In genomic region chr6:87993790-87994571, GRCm38 (mm10) we compare ENCODE assay signal across 9 mouse cellular contexts. TPM values are rescaled to one million over a fixed set of nuclear protein-coding genes. Genes with fewer than 3 reads are reported as not detected.
A peak's percentile ranks its signal among the peaks of the same experiment; 100 is the strongest.
DNase-seq lines count a peak whose midpoint lies in the region; ATAC-seq and TF ChIP-seq lines count a peak whose summit lies in the region.
"Had no signal": no experiment of that assay in that cellular context is flagged by ENCODE, and none has a peak within 500 bp of the region (broad histone marks: within the 10 kb centered on the region; RNA-seq: fewer than 3 reads in every experiment).

No protein-coding gene starts in this region.

- no peak overlapping the region for H3K9ac ChIP-seq in ES-Bruce4 (ENCODE audit: low read depth, poor library complexity, severe bottlenecking)
- H3K9ac ChIP-seq in embryonic facial prominence, embryonic 13.5 days = peak overlapping the region; percentile 60
- H3K9ac ChIP-seq in intestine, embryonic 16.5 days (ENCODE audit: low read depth, low read length) = peak overlapping the region; percentile 52
- peak overlapping the region; percentile 38; the same call in 1 of the 2 replicates for H3K9ac ChIP-seq in liver, embryonic 13.5 days

- TF ChIP-seq CTCF in ES-Bruce4 (IDR thresholded peaks at IDR 0.05; ENCODE audit: low read depth, low read length) = no peak

- peak overlapping the region; percentile 53 for H3K4me3 ChIP-seq in erythroblast, embryonic 14.5 days (replicated peaks)
- peak overlapping the region; percentile 35 for H3K4me3 ChIP-seq in ES-Bruce4 (ENCODE audit: low read depth, low read length)
- H3K4me3 ChIP-seq in embryonic facial prominence, embryonic 13.5 days = peak overlapping the region; percentile 38
- H3K4me3 ChIP-seq in intestine, embryonic 16.5 days (ENCODE audit: low read length) = peak overlapping the region; percentile 37
- H3K4me3 ChIP-seq in liver, embryonic 13.5 days (replicated peaks) = peak overlapping the region; percentile 47

- DNase-seq in liver, embryonic 13.5 days = no peak
- peak; percentile 76 for DNase-seq in right cerebral cortex, adult 18-20 months
- no peak for DNase-seq in cerebellum, postnatal 36 days

- H3K27me3 ChIP-seq in erythroblast, embryonic 14.5 days (ENCODE audit: control insufficient read depth) = no peaks in the 10 kb centered on the region
- H3K27me3 ChIP-seq in ES-Bruce4 (ENCODE audit: control insufficient read depth, insufficient read depth, low read length, poor library complexity, severe bottlenecking) = no peaks in the 10 kb centered on the region
- H3K27me3 ChIP-seq in embryonic facial prominence, embryonic 13.5 days = no peaks in the 10 kb centered on the region
- H3K27me3 ChIP-seq in intestine, embryonic 16.5 days (replicated peaks; ENCODE audit: control insufficient read depth, insufficient read depth, low read length) = no peaks in the 10 kb centered on the region
- 0 out of 2 replicates have a peak, but pooled peaks cover 3% of the 10 kb centered on the region for H3K27me3 ChIP-seq in liver, embryonic 13.5 days
- H3K27me3 ChIP-seq: CH12.LX had no signal

- no peak for TF ChIP-seq POLR2A in ES-Bruce4 (IDR thresholded peaks at IDR 0.05; ENCODE audit: insufficient read depth, low read length)

- H3K27ac ChIP-seq in ES-Bruce4 (ENCODE audit: insufficient read depth, low read length) = peak overlapping the region; percentile 33
- peak overlapping the region; percentile 65 for H3K27ac ChIP-seq in embryonic facial prominence, embryonic 13.5 days
- H3K27ac ChIP-seq in intestine, embryonic 16.5 days (ENCODE audit: low read length) = peak overlapping the region; percentile 19; the same call in 1 of the 2 replicates
- H3K27ac ChIP-seq in liver, embryonic 13.5 days = peak overlapping the region; percentile 70

- H3K4me1 ChIP-seq in erythroblast, embryonic 14.5 days (ENCODE audit: control insufficient read depth) = peaks cover 16% of the 10 kb centered on the region
- H3K4me1 ChIP-seq in ES-Bruce4 (ENCODE audit: control insufficient read depth, insufficient read depth, low read length) = peaks cover 2% of the 10 kb centered on the region
- H3K4me1 ChIP-seq in embryonic facial prominence, embryonic 13.5 days = peaks cover 29% of the 10 kb centered on the region
- H3K4me1 ChIP-seq in intestine, embryonic 16.5 days (ENCODE audit: control insufficient read depth, insufficient read depth, low read length) = peaks cover 23% of the 10 kb centered on the region
- H3K4me1 ChIP-seq in liver, embryonic 13.5 days (replicated peaks) = peaks cover 50% of the 10 kb centered on the region

- no peak for ATAC-seq in erythroblast, adult 5-6 weeks (replicated peaks; ENCODE audit: low FRiP score, poor library complexity, severe bottlenecking)
- peak; percentile 73 for ATAC-seq in embryonic facial prominence, embryonic 13.5 days (ENCODE audit: insufficient number of reproducible peaks, insufficient read depth, low FRiP score, low TSS enrichment, low read depth)
- ATAC-seq in intestine, embryonic 16.5 days = peak; percentile 73
- peak; percentile 79 for ATAC-seq in liver, embryonic 13.5 days (ENCODE audit: low read depth)

- WGBS in embryonic facial prominence, embryonic 13.5 days = 5% methylated on average over 18 of the region's 18 CpGs
- WGBS in intestine, embryonic 16.5 days = 8% methylated on average over 18 of the region's 18 CpGs
- 17% methylated on average over 18 of the region's 18 CpGs for WGBS in liver, embryonic 13.5 days (ENCODE audit: insufficient replicate concordance)

- peak overlapping the region; percentile 56 for H3K4me2 ChIP-seq in embryonic facial prominence, embryonic 13.5 days
- H3K4me2 ChIP-seq in intestine, embryonic 16.5 days (ENCODE audit: low read depth, low read length) = peak overlapping the region; percentile 55
- peak overlapping the region; percentile 64 for H3K4me2 ChIP-seq in liver, embryonic 13.5 days

- peaks cover 13% of the 10 kb centered on the region for H3K36me3 ChIP-seq in erythroblast, embryonic 14.5 days (ENCODE audit: control insufficient read depth)
- no peaks in the 10 kb centered on the region for H3K36me3 ChIP-seq in ES-Bruce4 (ENCODE audit: control insufficient read depth, insufficient read depth, low read length, poor library complexity, severe bottlenecking)
- peaks cover 17% of the 10 kb centered on the region for H3K36me3 ChIP-seq in embryonic facial prominence, embryonic 13.5 days
- H3K36me3 ChIP-seq in intestine, embryonic 16.5 days (ENCODE audit: control insufficient read depth, insufficient read depth, low read length) = no peaks in the 10 kb centered on the region
- peaks cover 5% of the 10 kb centered on the region for H3K36me3 ChIP-seq in liver, embryonic 13.5 days

- H3K9me3 ChIP-seq in erythroblast, embryonic 14.5 days (ENCODE audit: control insufficient read depth, low read length) = no peaks in the 10 kb centered on the region
- no peaks in the 10 kb centered on the region for H3K9me3 ChIP-seq in ES-Bruce4 (replicated peaks; ENCODE audit: control insufficient read depth, insufficient read depth, low read length, poor library complexity, severe bottlenecking)
- no peaks in the 10 kb centered on the region for H3K9me3 ChIP-seq in embryonic facial prominence, embryonic 13.5 days
- H3K9me3 ChIP-seq in intestine, embryonic 16.5 days (ENCODE audit: control insufficient read depth, low read length) = no peaks in the 10 kb centered on the region
- no peaks in the 10 kb centered on the region for H3K9me3 ChIP-seq in liver, embryonic 13.5 days (replicated peaks)

- peak; percentile 20; the same call in 1 of the 2 replicates for TF ChIP-seq EP300 in ES-Bruce4 (IDR thresholded peaks at IDR 0.05; ENCODE audit: insufficient read depth, low read depth, low read length)

RNA-seq across cellular contexts. Expression of gene H1fx, which starts 12.5 kb away (rescaled TPM):
- polyA plus RNA-seq in erythroblast, embryonic 14.5 days (2012) = 0.44 and 0.46 TPM in 2 replicates
- not detected in 2 replicates for total RNA-seq in erythroblast, adult 5-6 weeks (2015; ENCODE audit: low replicate concordance)
- total RNA-seq in erythroblast, adult 5-6 weeks (2017; ENCODE audit: low replicate concordance) = not detected in 2 replicates
- polyA plus RNA-seq in ES-Bruce4 (2011; ENCODE audit: insufficient read depth, insufficient read length, low read depth, missing spikeins) = 39.0 and 47.3 TPM in 2 replicates
- 27.3 and 33.0 TPM in 2 replicates for polyA plus RNA-seq in embryonic facial prominence, embryonic 13.5 days (2015; fragmentation: Nextera tagmentation; extraction: Ambion mirVana)
- 2.4 and 4.1 TPM in 2 replicates for polyA plus RNA-seq in intestine, embryonic 16.5 days (2015; fragmentation: Nextera tagmentation; extraction: Ambion mirVana)
- polyA plus RNA-seq in liver, embryonic 13.5 days (2015; fragmentation: Nextera tagmentation; extraction: Ambion mirVana) = 1.8 and 2.5 TPM in 2 replicates

RNA-seq across cellular contexts. Expression of gene Rab7, which starts 51.1 kb away (rescaled TPM):
- 2.7 and 3.9 TPM in 2 replicates for polyA plus RNA-seq in erythroblast, embryonic 14.5 days (2012)
- total RNA-seq in erythroblast, adult 5-6 weeks (2015; ENCODE audit: low replicate concordance) = 76.7 and 111 TPM in 2 replicates
- total RNA-seq in erythroblast, adult 5-6 weeks (2017; ENCODE audit: low replicate concordance) = 29.4 and 36.0 TPM in 2 replicates
- 154 and 163 TPM in 2 replicates for polyA plus RNA-seq in ES-Bruce4 (2011; ENCODE audit: insufficient read depth, insufficient read length, low read depth, missing spikeins)
- 185 and 195 TPM in 2 replicates for polyA plus RNA-seq in embryonic facial prominence, embryonic 13.5 days (2015; fragmentation: Nextera tagmentation; extraction: Ambion mirVana)
- 286 and 289 TPM in 2 replicates for polyA plus RNA-seq in intestine, embryonic 16.5 days (2015; fragmentation: Nextera tagmentation; extraction: Ambion mirVana)
- polyA plus RNA-seq in liver, embryonic 13.5 days (2015; fragmentation: Nextera tagmentation; extraction: Ambion mirVana) = 108 and 132 TPM in 2 replicates

Comparison
In these comparisons a context has a peak if more than half of its experiments do, and no peak if none do; other contexts are left out.
1. H3K27ac ChIP-seq: peak in every context shown above with its lines; median percentile 70 in liver, embryonic 13.5 days; 65 in embryonic facial prominence, embryonic 13.5 days; 33 in ES-Bruce4; 19 in intestine, embryonic 16.5 days.
2. RNA of gene Rab7, which starts 51.1 kb away (polyA plus RNA-seq): 286 to 289 TPM in intestine, embryonic 16.5 days, 185 to 195 TPM in embryonic facial prominence, embryonic 13.5 days, 154 to 163 TPM in ES-Bruce4 and 108 to 132 TPM in liver, embryonic 13.5 days; 2.7 to 3.9 TPM in erythroblast, embryonic 14.5 days; every median in the first group is over 10 times any median in the second.
3. Peak in every context shown above with its lines, with median percentiles within 50 percentile points of each other: H3K4me3 ChIP-seq and H3K4me2 ChIP-seq.